Mouse (Mus musculus) hindbrain, embryonic 11.5 days (tissue): ENCODE results near the gene Snap91. TPM values are rescaled to one million over a fixed set of nuclear protein-coding genes. Genes with fewer than 3 reads are reported as not detected.

Experiments used
- ATAC-seq: fragments of 200-750 bp; cut with Nextera tagmentation; 2 replicates; pipeline ENCODE4 v1.8.0; 2017; ENCODE audit warnings: mild to moderate bottlenecking, moderate TSS enrichment, moderate library complexity; ENCODE audit not compliant: low FRiP score
- DNase-seq: peaks from one replicate; pipeline ENCODE4 v3.0.0-alpha.2; 2015; ENCODE audit warnings: low spot score
- H3K27ac ChIP-seq: fragments of 300-500 bp; sonication (generic); 2 replicates; pipeline ENCODE4 v1.5.1; 2014; ENCODE audit warnings: mild to moderate bottlenecking, low read depth, low read length
- H3K27me3 ChIP-seq: fragments of 300-500 bp; sonication (generic); 2 replicates; pipeline ENCODE4 v1.6.1; 2014; ENCODE audit warnings: mild to moderate bottlenecking, low read length, moderate library complexity, mixed read lengths; ENCODE audit not compliant: control insufficient read depth, insufficient read depth
- H3K36me3 ChIP-seq: fragments of 300-500 bp; sonication (generic); 2 replicates; pipeline ENCODE4 v1.6.1; 2014; ENCODE audit warnings: mild to moderate bottlenecking, low read length, moderate library complexity, mixed read lengths; ENCODE audit not compliant: control insufficient read depth, insufficient read depth
- H3K4me1 ChIP-seq: fragments of 300-500 bp; sonication (generic); replicated peaks from 2 replicates; pipeline ENCODE4 v1.6.1; 2014; ENCODE audit warnings: low read length, mixed read lengths; ENCODE audit not compliant: control insufficient read depth, insufficient read depth
- H3K4me2 ChIP-seq: fragments of 300-500 bp; sonication (generic); replicated peaks from 2 replicates; pipeline ENCODE4 v1.6.1; 2014; ENCODE audit warnings: mild to moderate bottlenecking, low read depth, low read length
- H3K4me3 ChIP-seq: fragments of 300-500 bp; sonication (generic); 2 replicates; pipeline ENCODE4 v1.5.1; 2014; ENCODE audit warnings: low read depth, low read length
- H3K9ac ChIP-seq: fragments of 300-500 bp; sonication (generic); 2 replicates; pipeline ENCODE4 v1.6.1; 2014; ENCODE audit warnings: low read depth, low read length
- H3K9me3 ChIP-seq: fragments of 300-500 bp; sonication (generic); 2 replicates; pipeline ENCODE4 v1.6.1; 2016; ENCODE audit warnings: low read length; ENCODE audit not compliant: control insufficient read depth
- whole genome bisulfite sequencing: fragments of 180-500 bp; shearing (Covaris S2); extraction: QIAGEN DNeasy Blood & Tissue Kit; methylation state at CpG from one replicate; pipeline ENCODE4 v1.1.7; 2014; 5-methylcytosine and 5-hydroxymethylcytosine counted together
- polyA plus RNA-seq: library from polyadenylated mRNA; unstranded; fragments of >200 nt; fragmentation: Nextera tagmentation; extraction: Ambion mirVana; gene quantifications from 2 replicates; pipeline ENCODE4 v1.2.1, GENCODE M21; 2014

Snap91 gene
- polyA plus RNA-seq, 1 experiment from 2014 or later, result 17.4 TPM

GRCm38 (mm10) chr9:86873681-86874080 is 6.8 kb downstream of the Snap91 start:
- DNase-seq (no peak), ATAC-seq (no peak)
- Histone ChIP-seq H3K4me3 (no peak overlapping the region), H3K27me3 (peaks cover 6% of the 10 kb centered on the region), H3K4me1 (no peaks in the 10 kb centered on the region), H3K9me3 (no peaks in the 10 kb centered on the region), H3K4me2 (no peak overlapping the region), H3K9ac (no peak overlapping the region), H3K36me3 (no peaks in the 10 kb centered on the region), H3K27ac (no peak overlapping the region)
- 88% methylated on average over 4 of the region's 4 CpGs for WGBS

GRCm38 (mm10) chr9:86869586-86870338 is 10.7 kb downstream of the Snap91 start:
- 68% methylated on average over 11 of the region's 11 CpGs for WGBS
- ATAC-seq, result peak; percentile 49; the same call in 1 of the 2 replicates
- Histone ChIP-seq H3K36me3 (no peaks in the 10 kb centered on the region), H3K9me3 (no peaks in the 10 kb centered on the region), H3K9ac (no peak overlapping the region), H3K27ac (no peak overlapping the region), H3K4me2 (no peak overlapping the region), H3K27me3 (no peaks in the 10 kb centered on the region), H3K4me3 (no peak overlapping the region), H3K4me1 (no peaks in the 10 kb centered on the region)
- DNase-seq, result no peak

GRCm38 (mm10) chr9:86858101-86858500 is 22.4 kb downstream of the Snap91 start:
- Histone ChIP-seq H3K9me3 (no peaks in the 10 kb centered on the region), H3K27me3 (no peaks in the 10 kb centered on the region), H3K4me1 (no peaks in the 10 kb centered on the region), H3K36me3 (no peaks in the 10 kb centered on the region), H3K27ac (no peak overlapping the region), H3K4me2 (no peak overlapping the region), H3K9ac (no peak overlapping the region), H3K4me3 (no peak overlapping the region)
- 95% methylated on average over 4 of the region's 4 CpGs for WGBS
- no peak for DNase-seq
- ATAC-seq, result no peak

- DNase-seq, result no peak
- 100% methylated on average over 2 of the region's 2 CpGs for WGBS
Observed at GRCm38 (mm10) chr9:86857626-86858025, 22.8 kb downstream of the Snap91 start.

GRCm38 (mm10) chr9:86852861-86853260 is 27.6 kb downstream of the Snap91 start:
- H3K9me3 ChIP-seq, result no peaks in the 10 kb centered on the region
- WGBS, result 94% methylated on average over 3 of the region's 3 CpGs
- H3K4me3 ChIP-seq, result no peak overlapping the region
- H3K4me2 ChIP-seq, result no peak overlapping the region
- H3K9ac ChIP-seq, result no peak overlapping the region
- no peaks in the 10 kb centered on the region for H3K36me3 ChIP-seq
- no peaks in the 10 kb centered on the region for H3K4me1 ChIP-seq
- no peak for DNase-seq
- H3K27ac ChIP-seq, result no peak overlapping the region
- no peaks in the 10 kb centered on the region for H3K27me3 ChIP-seq
- no peak for ATAC-seq

More at GRCm38 (mm10) chr9:86857626-86858025, 22.8 kb downstream of the Snap91 start:
- H3K27me3 ChIP-seq, result no peaks in the 10 kb centered on the region
- H3K4me3 ChIP-seq, result no peak overlapping the region
- no peaks in the 10 kb centered on the region for H3K36me3 ChIP-seq
- ATAC-seq, result no peak
- H3K9me3 ChIP-seq, result no peaks in the 10 kb centered on the region
- H3K4me1 ChIP-seq, result no peaks in the 10 kb centered on the region
- no peak overlapping the region for H3K4me2 ChIP-seq
- no peak overlapping the region for H3K9ac ChIP-seq
- no peak overlapping the region for H3K27ac ChIP-seq

- WGBS, result 92% methylated on average over 5 of the region's 5 CpGs
- ATAC-seq, result 0 out of 2 replicates have a peak, but pooled peaks have one; percentile 30
- no peak overlapping the region for H3K4me3 ChIP-seq
- H3K9me3 ChIP-seq, result no peaks in the 10 kb centered on the region
- no peak overlapping the region for H3K27ac ChIP-seq
- no peaks in the 10 kb centered on the region for H3K4me1 ChIP-seq
- no peak for DNase-seq
- no peaks in the 10 kb centered on the region for H3K36me3 ChIP-seq
- H3K4me2 ChIP-seq, result no peak overlapping the region
- no peaks in the 10 kb centered on the region for H3K27me3 ChIP-seq
- H3K9ac ChIP-seq, result no peak overlapping the region
Observed at GRCm38 (mm10) chr9:86851689-86852088, 28.8 kb downstream of the Snap91 start.

GRCm38 (mm10) chr9:86850452-86851207 is 29.8 kb downstream of the Snap91 start:
- no peak overlapping the region for H3K27ac ChIP-seq
- no peaks in the 10 kb centered on the region for H3K36me3 ChIP-seq
- H3K4me1 ChIP-seq, result no peaks in the 10 kb centered on the region
- H3K4me3 ChIP-seq, result no peak overlapping the region
- H3K4me2 ChIP-seq, result no peak overlapping the region
- 89% methylated on average over 3 of the region's 3 CpGs for WGBS
- DNase-seq, result no peak
- H3K9me3 ChIP-seq, result no peaks in the 10 kb centered on the region
- H3K9ac ChIP-seq, result no peak overlapping the region
- no peaks in the 10 kb centered on the region for H3K27me3 ChIP-seq
- ATAC-seq, result no peak

GRCm38 (mm10) chr9:86843747-86844353 is 36.6 kb downstream of the Snap91 start:
- ATAC-seq, result no peak
- Histone ChIP-seq H3K9me3 (no peaks in the 10 kb centered on the region), H3K27ac (no peak overlapping the region), H3K9ac (no peak overlapping the region), H3K4me2 (no peak overlapping the region), H3K4me1 (no peaks in the 10 kb centered on the region), H3K36me3 (no peaks in the 10 kb centered on the region), H3K27me3 (no peaks in the 10 kb centered on the region), H3K4me3 (no peak overlapping the region)
- WGBS, result 92% methylated on average over 5 of the region's 5 CpGs
- no peak for DNase-seq
